Mouse (Mus musculus) olfactory bulb, adult 2 months (tissue): ENCODE results near the gene Galnt2. TPM values are rescaled to one million over a fixed set of nuclear protein-coding genes. Genes with fewer than 3 reads are reported as not detected.

Source experiments
- H3K27ac ChIP-seq: fragments of 200-500 bp; 2 replicates; pipeline ENCODE4 v1.5.1; 2012; ENCODE audit warnings: low read depth, low read length; ENCODE audit not compliant: insufficient read depth
- H3K4me1 ChIP-seq: fragments of 200-500 bp; 2 replicates; pipeline ENCODE4 v1.6.1; 2012; ENCODE audit warnings: low read length; ENCODE audit not compliant: control insufficient read depth, insufficient read depth
- H3K4me3 ChIP-seq: fragments of 200-500 bp; 2 replicates; pipeline ENCODE4 v1.5.1; 2012; ENCODE audit warnings: mild to moderate bottlenecking, low read depth, low read length, moderate library complexity; ENCODE audit not compliant: insufficient read depth
- CTCF ChIP-seq: fragments of 200-500 bp; IDR thresholded peaks from 2 replicates; pipeline ENCODE4 v1.5.1; 2012; ENCODE audit warnings: low read depth, mild to moderate bottlenecking, low read length, moderate library complexity; ENCODE audit not compliant: insufficient read depth
- POLR2A ChIP-seq: fragments of 200-500 bp; IDR thresholded peaks from 2 replicates; pipeline ENCODE4 v1.6.1; 2012; ENCODE audit warnings: mild to moderate bottlenecking, low read depth, low read length, moderate library complexity; ENCODE audit not compliant: insufficient read depth
- WGBS: fragments of 180-500 bp; shearing (Covaris S2); methylation state at CpG from one replicate; pipeline ENCODE4 v1.1.7; 2018; 5-methylcytosine and 5-hydroxymethylcytosine counted together
- polyA plus RNA-seq: library from polyadenylated mRNA; stranded (reverse); fragments of >200 nt; gene quantifications from 2 replicates; pipeline ENCODE4 v1.2.4, GENCODE M21; 2012; ENCODE audit warnings: low replicate concordance; ENCODE audit not compliant: missing spikeins, insufficient read depth, insufficient read length

Gene Galnt2
- polyA plus RNA-seq, 1 experiment, result not detected

DNA sequence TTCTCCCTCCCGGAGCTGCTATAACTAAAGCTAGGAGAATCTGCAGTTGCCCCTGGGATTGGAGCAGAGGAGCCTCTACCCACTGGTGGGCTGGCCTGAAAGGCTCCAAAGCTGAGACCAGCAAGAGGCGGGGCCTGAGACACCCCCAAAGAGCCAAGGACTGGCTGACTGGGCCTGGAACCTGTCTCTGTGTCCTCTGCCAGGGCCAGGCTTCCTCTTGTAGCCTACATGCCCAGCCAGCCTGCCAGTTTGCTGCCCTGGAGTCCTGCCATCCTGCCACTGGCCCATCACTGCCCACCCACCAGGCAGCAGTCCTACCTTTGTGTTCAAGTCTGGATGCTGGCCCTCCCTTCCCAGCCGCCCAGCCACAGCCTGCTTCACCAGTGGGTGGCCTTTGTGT lies 99.2 kb downstream of the Galnt2 start:
- TF ChIP-seq POLR2A (no peak), CTCF (no peak)
- Histone ChIP-seq H3K4me3 (no peak overlapping the region), H3K27ac (no peak overlapping the region), H3K4me1 (peaks cover 21% of the 10 kb centered on the region)
- 62% methylated on average over 3 of the region's 3 CpGs for WGBS

DNA sequence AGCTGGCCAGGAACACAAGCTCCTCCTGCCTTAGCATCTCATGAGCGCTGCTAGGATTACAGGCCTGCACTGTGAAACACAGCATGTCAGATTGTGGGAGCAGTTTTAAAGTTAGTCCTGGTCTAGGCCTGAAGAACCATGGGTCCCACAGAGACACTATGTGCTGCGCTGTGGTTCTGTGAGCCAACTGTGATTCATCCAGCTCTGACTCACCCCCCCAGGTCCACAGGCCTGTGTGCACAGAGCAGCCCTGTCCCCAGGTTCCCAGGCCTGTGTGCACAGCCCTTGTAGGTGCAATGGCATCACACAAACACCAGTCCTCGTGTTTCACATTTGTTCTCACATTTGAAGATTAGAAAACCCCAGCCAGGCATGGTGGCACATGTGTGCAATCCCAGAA lies 99.9 kb downstream of the Galnt2 start:
- 66% methylated on average over 3 of the region's 3 CpGs for WGBS
- no peak for TF ChIP-seq POLR2A
- TF ChIP-seq CTCF, result no peak
- H3K27ac ChIP-seq, result no peak overlapping the region
- peaks cover 21% of the 10 kb centered on the region for H3K4me1 ChIP-seq
- H3K4me3 ChIP-seq, result no peak overlapping the region

DNA sequence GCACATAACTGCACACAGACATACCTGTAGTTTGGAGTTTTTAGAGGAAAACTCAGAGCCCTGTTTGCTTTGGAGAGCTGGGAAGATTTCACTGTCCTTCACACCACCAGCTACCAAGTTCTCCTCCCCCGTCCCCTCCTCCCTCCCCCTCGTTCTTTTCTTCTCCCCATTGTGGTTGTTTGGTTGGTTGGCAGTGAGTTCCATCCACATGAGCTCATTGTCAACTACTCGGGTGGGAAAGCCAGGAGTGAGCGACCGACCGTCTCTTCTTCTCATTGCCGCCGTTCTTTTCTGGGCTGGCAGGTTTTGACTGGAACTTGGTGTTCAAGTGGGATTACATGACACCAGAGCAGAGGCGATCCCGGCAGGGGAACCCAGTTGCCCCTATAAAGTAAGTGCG lies 100.5 kb downstream of the Galnt2 start:
- Histone ChIP-seq H3K27ac (no peak overlapping the region), H3K4me1 (peaks cover 21% of the 10 kb centered on the region), H3K4me3 (no peak overlapping the region)
- no peak for TF ChIP-seq CTCF
- TF ChIP-seq POLR2A, result no peak
- 65% methylated on average over 11 of the region's 11 CpGs for WGBS

DNA sequence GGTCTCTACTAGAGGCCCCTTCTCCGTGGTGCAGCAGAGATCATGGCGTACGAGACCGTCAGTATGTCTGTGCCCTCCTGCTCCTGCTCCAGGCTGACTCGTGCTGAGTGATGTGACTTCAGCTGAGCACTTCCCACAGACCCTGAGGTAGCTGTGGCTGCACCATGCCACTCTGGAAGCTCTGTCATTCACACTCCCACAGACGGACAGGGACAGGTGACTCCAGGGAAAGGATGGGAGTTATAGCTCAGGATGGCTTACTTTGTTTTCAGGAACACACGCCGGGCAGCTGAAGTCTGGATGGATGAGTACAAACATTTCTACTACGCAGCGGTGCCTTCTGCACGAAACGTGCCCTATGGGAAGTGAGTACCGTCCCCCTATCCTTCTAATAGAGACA lies 105.1 kb downstream of the Galnt2 start:
- Histone ChIP-seq H3K27ac (no peak overlapping the region), H3K4me1 (peaks cover 7% of the 10 kb centered on the region), H3K4me3 (no peak overlapping the region)
- 94% methylated on average over 13 of the region's 13 CpGs for WGBS
- TF ChIP-seq CTCF (no peak), POLR2A (no peak)

DNA sequence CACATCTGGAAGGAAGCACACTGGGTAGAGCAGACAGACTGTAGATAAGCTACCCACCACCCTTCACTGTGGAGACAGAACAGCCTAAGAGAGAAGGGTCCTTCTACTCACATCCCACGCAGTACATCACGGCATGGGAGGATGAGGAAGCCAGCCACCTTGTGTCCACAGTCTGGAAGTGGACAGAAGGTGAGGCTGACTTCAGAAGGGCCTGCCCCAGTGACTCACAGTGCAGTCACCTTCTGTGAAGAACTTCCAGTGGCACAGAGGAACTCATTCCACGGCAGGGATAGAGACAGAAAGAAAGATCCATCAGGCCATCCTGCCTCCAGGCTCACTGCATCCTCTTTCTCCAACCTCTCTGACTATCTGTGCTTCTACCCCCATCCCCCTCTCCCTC lies 108.6 kb downstream of the Galnt2 start:
- H3K27ac ChIP-seq, result no peak overlapping the region
- no peak overlapping the region for H3K4me3 ChIP-seq
- no peaks in the 10 kb centered on the region for H3K4me1 ChIP-seq
- WGBS, result 83% methylated on average over 3 of the region's 3 CpGs
- TF ChIP-seq CTCF, result no peak
- TF ChIP-seq POLR2A, result no peak

DNA sequence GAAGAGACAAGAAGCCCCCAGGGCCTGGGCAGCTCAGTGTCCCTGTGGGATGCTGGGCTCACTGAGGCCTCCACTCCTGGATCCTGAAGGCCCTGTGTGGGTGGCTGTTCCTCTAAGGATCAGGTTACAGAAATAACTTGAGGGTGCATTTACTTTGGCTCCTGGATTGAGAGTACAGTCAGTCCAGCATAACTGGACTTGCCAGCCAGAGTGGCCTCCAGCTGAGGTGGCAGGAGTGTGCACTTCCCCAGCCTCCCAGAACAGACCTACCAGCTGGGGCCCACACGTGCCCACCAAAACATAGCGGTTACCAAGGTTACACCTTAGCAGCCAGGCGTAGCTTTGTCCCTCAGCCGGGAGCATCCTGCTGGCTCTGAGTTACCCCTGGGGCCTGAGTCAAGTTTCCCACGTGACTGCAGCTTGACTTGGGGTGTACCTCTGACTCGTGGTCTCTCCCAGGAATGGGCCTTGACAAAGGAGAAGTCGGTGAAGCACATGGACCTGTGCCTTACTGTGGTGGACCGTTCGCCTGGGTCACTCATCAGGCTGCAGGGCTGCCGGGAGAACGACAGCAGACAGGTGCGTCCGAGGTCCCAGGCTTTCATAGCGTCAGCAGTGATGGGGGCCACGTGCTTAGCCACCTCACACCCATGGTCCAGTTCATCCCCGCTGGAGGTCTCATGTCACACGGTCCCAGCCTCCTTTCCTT lies 109.3 kb downstream of the Galnt2 start:
- H3K4me3 ChIP-seq, result no peak overlapping the region
- H3K27ac ChIP-seq, result no peak overlapping the region
- no peak for TF ChIP-seq POLR2A
- TF ChIP-seq CTCF, result no peak
- no peaks in the 10 kb centered on the region for H3K4me1 ChIP-seq
- WGBS, result 69% methylated on average over 17 of the region's 17 CpGs

DNA sequence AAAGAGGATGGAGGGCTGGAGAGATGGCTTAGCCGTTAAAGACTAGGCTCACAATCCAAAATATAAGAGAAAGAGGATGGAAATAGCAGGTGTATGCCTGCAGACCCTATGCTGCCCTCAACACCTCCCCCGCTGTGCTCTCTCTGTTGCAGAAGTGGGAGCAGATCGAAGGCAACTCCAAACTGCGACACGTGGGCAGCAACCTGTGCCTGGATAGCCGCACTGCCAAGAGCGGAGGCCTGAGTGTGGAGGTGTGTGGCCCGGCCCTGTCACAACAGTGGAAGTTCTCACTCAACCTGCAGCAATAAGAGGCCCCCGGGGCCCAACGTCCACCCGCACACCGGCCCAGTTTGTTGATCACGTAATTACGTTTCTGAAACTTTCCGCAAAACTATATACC lies 112.0 kb downstream of the Galnt2 start:
- no peak for TF ChIP-seq POLR2A
- no peak for TF ChIP-seq CTCF
- Histone ChIP-seq H3K4me1 (peaks cover 3% of the 10 kb centered on the region; the same call in 1 of the 2 replicates), H3K27ac (no peak overlapping the region), H3K4me3 (no peak overlapping the region)
- 94% methylated on average over 15 of the region's 15 CpGs for WGBS

DNA sequence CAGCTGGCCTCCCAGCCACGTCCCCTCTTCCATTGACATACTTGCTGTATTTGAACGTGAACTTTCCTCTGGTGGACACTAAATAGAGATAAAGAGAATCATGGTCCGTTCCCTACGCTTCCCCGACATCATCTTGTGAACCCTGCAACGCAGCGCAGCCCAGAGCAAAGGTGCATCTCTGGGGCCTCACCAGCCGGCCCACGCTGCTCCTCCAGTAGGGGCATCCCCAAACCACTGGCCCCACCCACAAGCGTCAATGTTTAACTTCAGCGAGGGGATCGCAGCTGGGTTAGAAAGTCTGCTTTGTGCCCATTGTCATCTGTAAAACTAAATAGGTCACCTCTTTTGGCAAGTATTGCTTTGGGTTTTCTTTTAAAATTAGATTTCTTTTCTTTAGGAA lies 112.8 kb downstream of the Galnt2 start:
- 88% methylated on average over 12 of the region's 12 CpGs for WGBS
- Histone ChIP-seq H3K27ac (no peak overlapping the region), H3K4me1 (peaks cover 3% of the 10 kb centered on the region; the same call in 1 of the 2 replicates), H3K4me3 (no peak overlapping the region)
- TF ChIP-seq POLR2A (no peak), CTCF (no peak)

DNA sequence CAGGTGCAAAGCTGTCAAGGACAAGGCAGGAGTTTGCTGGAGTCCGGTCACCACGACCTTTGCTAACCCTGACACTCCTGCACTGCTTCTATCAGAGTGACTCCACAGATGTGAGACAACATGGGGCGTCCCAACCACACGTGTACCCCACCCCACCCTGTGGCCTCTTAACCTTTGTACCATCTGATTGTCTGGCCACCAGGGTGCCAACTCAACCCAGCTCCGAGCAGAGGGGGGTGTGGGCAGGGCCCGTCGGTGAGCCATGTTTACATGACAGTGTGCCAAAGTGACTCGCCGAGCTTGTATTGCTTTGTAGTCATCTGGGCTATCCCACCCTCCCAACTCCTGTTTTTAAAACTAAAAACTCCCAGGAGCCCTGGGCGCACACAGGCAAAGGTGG lies 113.9 kb downstream of the Galnt2 start:
- Histone ChIP-seq H3K4me1 (peaks cover 5% of the 10 kb centered on the region; the same call in 1 of the 2 replicates), H3K4me3 (no peak overlapping the region), H3K27ac (no peak overlapping the region)
- TF ChIP-seq POLR2A, result no peak
- TF ChIP-seq CTCF, result no peak
- WGBS, result 64% methylated on average over 10 of the region's 10 CpGs
